Mouse (Mus musculus): ENCODE data around the gene Gm12184. TPM values are rescaled to one million over a fixed set of nuclear protein-coding genes. Genes with fewer than 3 reads are reported as not detected.
A peak's percentile ranks its signal among the peaks of the same experiment; 100 is the strongest.
"Not testable (repeated sequence)": the region's sequence is repeated elsewhere in the genome, so short reads cannot be mapped to it uniquely, and the experiment has no call there.

The Gm12184 gene
- polyA plus RNA-seq, 1 experiment: 3.9 TPM

GRCm38 (mm10) chr11:48853474-48854180 lies 27.2 kb upstream of the Gm12184 start:
- H3K27me3 ChIP-seq (ENCODE audit: control insufficient read depth, insufficient read depth, low read length): no peaks in the 10 kb centered on the region
- WGBS: 2% methylated on average over 31 of the region's 31 CpGs
- H3K4me1 ChIP-seq (ENCODE audit: control insufficient read depth, insufficient read depth, insufficient read length, low read length): peaks cover 10% of the 10 kb centered on the region
- H3K4me3 ChIP-seq (ENCODE audit: low read depth, low read length): peak overlapping the region; percentile 60
- peak; percentile 36; the same call in 1 of the 2 replicates for TF ChIP-seq CTCF (IDR thresholded peaks at IDR 0.05; ENCODE audit: extremely low read depth, insufficient read length, insufficient replicate concordance, low read depth, low read length)
- no peak for TF ChIP-seq POLR2A (IDR thresholded peaks at IDR 0.05; ENCODE audit: low read depth, low read length)
- no peaks in the 10 kb centered on the region for H3K36me3 ChIP-seq (ENCODE audit: control insufficient read depth, insufficient read depth, low read length)
- H3K27ac ChIP-seq (ENCODE audit: insufficient read depth, low read depth, low read length): peak overlapping the region; percentile 31; the same call in 1 of the 2 replicates

- Histone ChIP-seq H3K27ac (ENCODE audit: insufficient read depth, low read depth, low read length) (no peak overlapping the region), H3K4me3 (ENCODE audit: low read depth, low read length) (peak overlapping the region; percentile 60), H3K27me3 (ENCODE audit: control insufficient read depth, insufficient read depth, low read length) (no peaks in the 10 kb centered on the region), H3K4me1 (ENCODE audit: control insufficient read depth, insufficient read depth, insufficient read length, low read length) (peaks cover 10% of the 10 kb centered on the region), H3K36me3 (ENCODE audit: control insufficient read depth, insufficient read depth, low read length) (no peaks in the 10 kb centered on the region; the same call in 1 of the 2 replicates)
- 11% methylated on average over 23 of the region's 23 CpGs for WGBS
- no peak for TF ChIP-seq CTCF (IDR thresholded peaks at IDR 0.05; ENCODE audit: extremely low read depth, insufficient read length, insufficient replicate concordance, low read depth, low read length)
- TF ChIP-seq POLR2A (IDR thresholded peaks at IDR 0.05; ENCODE audit: low read depth, low read length): no peak
Measured at GRCm38 (mm10) chr11:48852624-48853473, 26.4 kb upstream of the Gm12184 start.

DNA sequence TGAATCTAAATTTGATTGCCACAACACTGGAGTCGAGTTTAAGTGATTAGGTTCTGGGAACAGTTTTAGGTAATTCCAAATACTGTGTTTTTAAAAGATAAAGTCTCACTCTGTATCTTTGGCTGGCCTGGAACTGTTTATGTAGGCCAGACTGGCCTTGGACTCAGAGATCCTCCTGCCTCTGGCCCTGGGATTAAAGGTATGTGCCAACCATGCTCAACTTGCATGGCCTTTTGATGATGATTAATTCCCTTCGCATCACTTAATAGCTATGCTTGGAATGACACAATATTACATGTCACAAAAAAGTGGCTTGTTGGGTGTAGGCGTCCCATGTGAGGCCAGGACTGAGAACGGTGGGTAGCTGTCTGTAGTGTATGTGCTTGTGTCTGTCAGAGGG lies 25.7 kb upstream of the Gm12184 start:
- H3K36me3 ChIP-seq (ENCODE audit: control insufficient read depth, insufficient read depth, low read length): no peaks in the 10 kb centered on the region; the same call in 1 of the 2 replicates
- TF ChIP-seq CTCF (IDR thresholded peaks at IDR 0.05; ENCODE audit: extremely low read depth, insufficient read length, insufficient replicate concordance, low read depth, low read length) (no peak), POLR2A (IDR thresholded peaks at IDR 0.05; ENCODE audit: low read depth, low read length) (no peak)
- H3K4me3 ChIP-seq (ENCODE audit: low read depth, low read length): no peak overlapping the region
- H3K4me1 ChIP-seq (ENCODE audit: control insufficient read depth, insufficient read depth, insufficient read length, low read length): peaks cover 10% of the 10 kb centered on the region
- no peak overlapping the region for H3K27ac ChIP-seq (ENCODE audit: insufficient read depth, low read depth, low read length)
- no peaks in the 10 kb centered on the region for H3K27me3 ChIP-seq (ENCODE audit: control insufficient read depth, insufficient read depth, low read length)
- 78% methylated on average over 4 of the region's 4 CpGs for WGBS

- Histone ChIP-seq H3K36me3 (ENCODE audit: control insufficient read depth, insufficient read depth, low read length) (no peaks in the 10 kb centered on the region; the same call in 1 of the 2 replicates), H3K27ac (ENCODE audit: insufficient read depth, low read depth, low read length) (no peak overlapping the region), H3K4me3 (ENCODE audit: low read depth, low read length) (no peak overlapping the region), H3K4me1 (ENCODE audit: control insufficient read depth, insufficient read depth, insufficient read length, low read length) (peaks cover 10% of the 10 kb centered on the region), H3K27me3 (ENCODE audit: control insufficient read depth, insufficient read depth, low read length) (no peaks in the 10 kb centered on the region)
- TF ChIP-seq POLR2A (IDR thresholded peaks at IDR 0.05; ENCODE audit: low read depth, low read length) (no peak), CTCF (IDR thresholded peaks at IDR 0.05; ENCODE audit: extremely low read depth, insufficient read length, insufficient replicate concordance, low read depth, low read length) (peak; percentile 18; the same call in 1 of the 2 replicates)
- WGBS: 69% methylated on average over 4 of the region's 4 CpGs
Measured at GRCm38 (mm10) chr11:48851270-48851995, 25.0 kb upstream of the Gm12184 start.

- TF ChIP-seq POLR2A (IDR thresholded peaks at IDR 0.05; ENCODE audit: low read depth, low read length) (no peak), CTCF (IDR thresholded peaks at IDR 0.05; ENCODE audit: extremely low read depth, insufficient read length, insufficient replicate concordance, low read depth, low read length) (no peak)
Measured at GRCm38 (mm10) chr11:48850240-48850639, 23.8 kb upstream of the Gm12184 start.

GRCm38 (mm10) chr11:48846881-48847280 lies 20.4 kb upstream of the Gm12184 start:
- 83% methylated on average over 5 of the region's 5 CpGs for WGBS
- no peak overlapping the region for H3K27ac ChIP-seq (ENCODE audit: insufficient read depth, low read depth, low read length)
- H3K4me1 ChIP-seq (ENCODE audit: control insufficient read depth, insufficient read depth, insufficient read length, low read length): no peaks in the 10 kb centered on the region
- TF ChIP-seq CTCF (IDR thresholded peaks at IDR 0.05; ENCODE audit: extremely low read depth, insufficient read length, insufficient replicate concordance, low read depth, low read length): no peak
- no peak for TF ChIP-seq POLR2A (IDR thresholded peaks at IDR 0.05; ENCODE audit: low read depth, low read length)
- no peaks in the 10 kb centered on the region for H3K27me3 ChIP-seq (ENCODE audit: control insufficient read depth, insufficient read depth, low read length)
- no peaks in the 10 kb centered on the region; the same call in 1 of the 2 replicates for H3K36me3 ChIP-seq (ENCODE audit: control insufficient read depth, insufficient read depth, low read length)
- H3K4me3 ChIP-seq (ENCODE audit: low read depth, low read length): no peak overlapping the region

More at GRCm38 (mm10) chr11:48850240-48850639, 23.8 kb upstream of the Gm12184 start:
- Histone ChIP-seq H3K4me1 (ENCODE audit: control insufficient read depth, insufficient read depth, insufficient read length, low read length) (peaks cover 10% of the 10 kb centered on the region), H3K36me3 (ENCODE audit: control insufficient read depth, insufficient read depth, low read length) (no peaks in the 10 kb centered on the region; the same call in 1 of the 2 replicates), H3K27me3 (ENCODE audit: control insufficient read depth, insufficient read depth, low read length) (no peaks in the 10 kb centered on the region), H3K4me3 (ENCODE audit: low read depth, low read length) (no peak overlapping the region), H3K27ac (ENCODE audit: insufficient read depth, low read depth, low read length) (no peak overlapping the region)
- 31% methylated on average over 2 of the region's 2 CpGs for WGBS

- H3K27ac ChIP-seq (ENCODE audit: insufficient read depth, low read depth, low read length); H3K27me3 ChIP-seq (ENCODE audit: control insufficient read depth, insufficient read depth, low read length); H3K4me3 ChIP-seq (ENCODE audit: low read depth, low read length); H3K36me3 ChIP-seq (ENCODE audit: control insufficient read depth, insufficient read depth, low read length); H3K4me1 ChIP-seq (ENCODE audit: control insufficient read depth, insufficient read depth, insufficient read length, low read length): not testable (repeated sequence)
- 83% methylated on average over 2 of the region's 2 CpGs for WGBS
Measured at GRCm38 (mm10) chr11:48846362-48846761, 19.9 kb upstream of the Gm12184 start.

Data from small intestine, adult 2 months (tissue).